Mouse (Mus musculus): ENCODE results near the gene Fam186b. TPM values are rescaled to one million over a fixed set of nuclear protein-coding genes. Genes with fewer than 3 reads are reported as not detected.
A peak's percentile ranks its signal among the peaks of the same experiment; 100 is the strongest.

Gene Fam186b
- polyA plus RNA-seq, 1 experiment from 2014 or later = 0.74 TPM

DNA sequence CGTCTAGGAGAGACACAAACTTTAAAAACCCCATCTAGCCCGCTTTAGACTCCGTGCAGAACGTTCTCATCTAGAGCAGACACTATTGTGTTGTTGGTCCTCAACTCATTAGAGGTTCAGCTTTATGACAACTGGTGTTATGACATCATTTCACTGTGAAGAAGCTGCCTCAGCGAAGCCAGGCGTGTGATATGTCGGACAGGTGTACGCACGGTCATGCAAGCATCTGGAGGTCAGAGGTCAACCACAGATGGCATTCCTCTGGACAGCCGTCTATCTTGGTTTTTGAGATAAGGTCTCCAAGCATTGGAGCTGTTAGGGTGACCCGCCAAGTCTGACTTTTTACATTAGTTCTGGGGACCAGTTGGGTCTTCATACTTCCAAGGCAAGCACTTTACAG is 5.1 kb downstream of the Fam186b start:
- ATAC-seq (ENCODE audit: low FRiP score, low TSS enrichment) (no peak), DNase-seq (no peak)
- Histone ChIP-seq H3K27ac (replicated peaks; ENCODE audit: low read depth, low read length) (no peak overlapping the region), H3K27me3 (ENCODE audit: control insufficient read depth, insufficient read depth, low read length) (no peaks in the 10 kb centered on the region), H3K4me2 (ENCODE audit: low read length) (no peak overlapping the region), H3K9ac (replicated peaks; ENCODE audit: low read length) (no peak overlapping the region), H3K9me3 (ENCODE audit: control insufficient read depth, low read length) (no peaks in the 10 kb centered on the region), H3K4me3 (replicated peaks; ENCODE audit: low read depth, low read length) (no peak overlapping the region), H3K36me3 (ENCODE audit: control insufficient read depth, insufficient read depth, low read length) (no peaks in the 10 kb centered on the region), H3K4me1 (ENCODE audit: control insufficient read depth, insufficient read depth, low read length) (no peaks in the 10 kb centered on the region)
- 91% methylated on average over 11 of the region's 11 CpGs for WGBS

DNA sequence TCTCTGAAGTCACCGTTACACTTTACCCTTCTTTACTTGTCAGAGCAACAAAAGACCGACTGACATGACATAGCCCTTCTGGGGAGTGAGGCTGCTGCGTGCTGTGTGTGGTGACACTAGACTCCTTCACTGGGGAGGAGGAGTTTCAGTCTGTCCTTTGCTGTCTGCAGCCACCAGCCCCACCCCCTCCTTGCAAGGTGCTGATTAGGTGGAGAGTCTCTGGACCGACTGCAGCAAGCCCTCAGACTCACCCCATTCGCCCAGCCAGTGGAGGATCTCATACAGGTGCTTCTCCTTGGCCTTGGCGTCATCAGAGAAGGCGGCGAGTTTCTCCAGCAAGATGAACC is 10.5 kb downstream of the Fam186b start:
- H3K36me3 ChIP-seq (ENCODE audit: control insufficient read depth, insufficient read depth, low read length) = no peaks in the 10 kb centered on the region
- H3K9ac ChIP-seq (replicated peaks; ENCODE audit: low read length) = no peak overlapping the region
- H3K9me3 ChIP-seq (ENCODE audit: control insufficient read depth, low read length) = no peaks in the 10 kb centered on the region
- H3K27me3 ChIP-seq (ENCODE audit: control insufficient read depth, insufficient read depth, low read length) = no peaks in the 10 kb centered on the region
- DNase-seq (no peak), ATAC-seq (ENCODE audit: low FRiP score, low TSS enrichment) (no peak)
- no peaks in the 10 kb centered on the region for H3K4me1 ChIP-seq (ENCODE audit: control insufficient read depth, insufficient read depth, low read length)
- WGBS = 54% methylated on average over 8 of the region's 8 CpGs
- no peak overlapping the region for H3K4me3 ChIP-seq (replicated peaks; ENCODE audit: low read depth, low read length)
- no peak overlapping the region for H3K4me2 ChIP-seq (ENCODE audit: low read length)
- H3K27ac ChIP-seq (replicated peaks; ENCODE audit: low read depth, low read length) = no peak overlapping the region

DNA sequence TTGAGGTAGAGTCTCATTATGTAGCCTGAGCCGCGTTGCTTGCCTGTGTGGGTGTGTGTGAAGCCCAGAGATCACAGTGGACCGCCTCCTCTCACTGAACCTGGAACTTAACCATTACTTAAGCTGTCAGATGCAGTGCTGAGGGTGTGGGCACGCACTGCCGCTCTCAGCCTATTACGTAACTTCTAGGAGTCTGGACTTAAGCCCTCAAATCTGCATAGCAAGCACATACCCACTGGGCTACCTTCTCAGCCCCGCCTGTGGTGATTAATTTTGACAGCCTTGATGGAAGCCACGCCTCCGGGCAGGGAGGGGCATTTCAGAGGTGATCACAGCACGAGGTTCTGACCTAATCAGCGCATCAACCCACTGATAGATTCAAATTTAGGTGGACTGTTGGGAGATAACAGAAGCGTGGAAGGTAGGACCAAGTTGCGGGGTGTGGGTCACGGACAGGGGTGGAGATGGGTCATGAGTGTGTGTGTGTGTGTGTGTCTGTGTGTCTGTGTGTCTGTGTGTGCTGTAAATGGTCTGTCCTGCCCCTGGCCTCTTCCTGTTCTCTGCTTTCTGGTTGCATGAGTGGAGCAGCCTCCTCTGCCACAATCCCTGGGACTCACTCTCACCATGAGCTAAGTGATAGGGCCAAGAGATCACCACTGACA is 11.0 kb downstream of the Fam186b start:
- 49% methylated on average over 14 of the region's 14 CpGs for WGBS
- DNase-seq (peak; percentile 3), ATAC-seq (ENCODE audit: low FRiP score, low TSS enrichment) (no peak)
- Histone ChIP-seq H3K27ac (replicated peaks; ENCODE audit: low read depth, low read length) (no peak overlapping the region), H3K4me2 (ENCODE audit: low read length) (no peak overlapping the region), H3K9ac (replicated peaks; ENCODE audit: low read length) (no peak overlapping the region), H3K9me3 (ENCODE audit: control insufficient read depth, low read length) (no peaks in the 10 kb centered on the region), H3K36me3 (ENCODE audit: control insufficient read depth, insufficient read depth, low read length) (no peaks in the 10 kb centered on the region), H3K4me3 (replicated peaks; ENCODE audit: low read depth, low read length) (no peak overlapping the region), H3K4me1 (ENCODE audit: control insufficient read depth, insufficient read depth, low read length) (no peaks in the 10 kb centered on the region), H3K27me3 (ENCODE audit: control insufficient read depth, insufficient read depth, low read length) (no peaks in the 10 kb centered on the region)

DNA sequence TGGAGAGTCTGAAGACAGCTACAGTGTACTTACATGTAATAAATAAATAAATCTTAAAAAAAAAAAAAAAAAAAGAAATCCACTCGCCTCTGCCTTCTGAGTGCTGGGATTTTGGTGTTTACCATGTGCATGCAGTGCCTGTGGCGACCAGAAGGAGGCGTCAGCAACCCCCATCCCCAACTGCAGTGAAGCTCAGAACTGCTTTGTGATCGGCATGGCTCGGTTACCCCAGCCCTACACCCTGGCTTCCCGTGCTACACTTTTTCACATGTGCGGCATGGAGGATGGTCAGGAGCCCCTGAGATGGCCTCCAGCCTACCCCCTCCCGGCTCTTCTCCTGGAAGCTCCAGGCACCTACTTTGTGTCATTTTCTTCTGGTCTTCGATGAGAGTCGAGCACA is 12.2 kb downstream of the Fam186b start:
- 60% methylated on average over 10 of the region's 10 CpGs for WGBS
- no peak overlapping the region for H3K4me2 ChIP-seq (ENCODE audit: low read length)
- no peak overlapping the region for H3K27ac ChIP-seq (replicated peaks; ENCODE audit: low read depth, low read length)
- H3K36me3 ChIP-seq (ENCODE audit: control insufficient read depth, insufficient read depth, low read length) = no peaks in the 10 kb centered on the region
- H3K9ac ChIP-seq (replicated peaks; ENCODE audit: low read length) = no peak overlapping the region
- DNase-seq (no peak), ATAC-seq (ENCODE audit: low FRiP score, low TSS enrichment) (no peak)
- no peaks in the 10 kb centered on the region for H3K4me1 ChIP-seq (ENCODE audit: control insufficient read depth, insufficient read depth, low read length)
- no peaks in the 10 kb centered on the region for H3K9me3 ChIP-seq (ENCODE audit: control insufficient read depth, low read length)
- H3K27me3 ChIP-seq (ENCODE audit: control insufficient read depth, insufficient read depth, low read length) = no peaks in the 10 kb centered on the region
- H3K4me3 ChIP-seq (replicated peaks; ENCODE audit: low read depth, low read length) = no peak overlapping the region

DNA sequence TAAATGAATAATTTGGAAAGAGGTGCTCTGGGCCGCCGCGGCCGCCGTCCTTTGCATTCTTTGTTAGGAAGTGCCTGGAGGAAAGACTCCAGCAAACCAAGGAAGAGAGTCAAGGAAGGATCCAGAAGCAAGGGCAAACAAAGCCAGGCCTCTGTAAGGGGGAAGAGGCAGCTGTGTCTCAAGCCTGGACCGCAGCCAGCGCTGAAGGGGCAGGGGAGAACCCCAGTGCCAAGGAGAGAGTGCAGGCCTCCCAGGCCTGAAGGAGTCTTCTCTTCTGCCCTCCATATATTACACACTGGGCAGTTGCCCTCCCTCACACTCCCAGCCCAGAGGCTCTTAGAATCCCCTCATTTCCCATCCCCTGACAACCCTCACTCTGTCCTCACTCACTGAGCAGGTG is 17.4 kb downstream of the Fam186b start:
- no peaks in the 10 kb centered on the region for H3K36me3 ChIP-seq (ENCODE audit: control insufficient read depth, insufficient read depth, low read length)
- no peak overlapping the region for H3K4me2 ChIP-seq (ENCODE audit: low read length)
- WGBS = 95% methylated on average over 7 of the region's 7 CpGs
- no peak overlapping the region for H3K9ac ChIP-seq (replicated peaks; ENCODE audit: low read length)
- H3K27me3 ChIP-seq (ENCODE audit: control insufficient read depth, insufficient read depth, low read length) = no peaks in the 10 kb centered on the region
- ATAC-seq (ENCODE audit: low FRiP score, low TSS enrichment) (no peak), DNase-seq (no peak)
- H3K4me1 ChIP-seq (ENCODE audit: control insufficient read depth, insufficient read depth, low read length) = no peaks in the 10 kb centered on the region
- H3K4me3 ChIP-seq (replicated peaks; ENCODE audit: low read depth, low read length) = no peak overlapping the region
- no peaks in the 10 kb centered on the region for H3K9me3 ChIP-seq (ENCODE audit: control insufficient read depth, low read length)
- no peak overlapping the region for H3K27ac ChIP-seq (replicated peaks; ENCODE audit: low read depth, low read length)

DNA sequence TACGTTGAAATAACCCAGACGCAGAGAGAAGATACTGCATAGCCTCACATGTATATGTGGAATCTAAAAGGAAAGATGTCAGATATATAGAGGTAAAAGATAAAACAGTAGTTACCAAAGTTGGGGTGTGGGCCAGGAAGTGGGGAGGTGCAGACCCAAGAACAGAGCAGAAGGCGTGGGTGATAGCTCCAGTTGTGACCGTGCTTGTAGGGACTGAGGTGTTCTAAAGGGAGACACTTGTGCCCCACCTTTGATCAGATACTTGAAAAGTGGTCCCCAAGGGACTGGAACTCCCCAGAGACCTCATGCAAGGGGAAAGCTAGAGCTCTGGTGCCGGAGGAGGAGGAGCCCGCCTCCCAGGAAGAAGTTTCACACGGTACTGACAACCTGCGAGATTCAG is 19.6 kb downstream of the Fam186b start:
- DNase-seq (no peak), ATAC-seq (ENCODE audit: low FRiP score, low TSS enrichment) (no peak)
- H3K4me1 ChIP-seq (ENCODE audit: control insufficient read depth, insufficient read depth, low read length) = 0 out of 2 replicates have a peak, but pooled peaks cover 3% of the 10 kb centered on the region
- H3K36me3 ChIP-seq (ENCODE audit: control insufficient read depth, insufficient read depth, low read length) = no peaks in the 10 kb centered on the region
- H3K9ac ChIP-seq (replicated peaks; ENCODE audit: low read length) = no peak overlapping the region
- no peak overlapping the region for H3K27ac ChIP-seq (replicated peaks; ENCODE audit: low read depth, low read length)
- H3K4me2 ChIP-seq (ENCODE audit: low read length) = no peak overlapping the region
- no peak overlapping the region for H3K4me3 ChIP-seq (replicated peaks; ENCODE audit: low read depth, low read length)
- WGBS = 85% methylated on average over 8 of the region's 8 CpGs
- no peaks in the 10 kb centered on the region for H3K9me3 ChIP-seq (ENCODE audit: control insufficient read depth, low read length)
- H3K27me3 ChIP-seq (ENCODE audit: control insufficient read depth, insufficient read depth, low read length) = no peaks in the 10 kb centered on the region

DNA sequence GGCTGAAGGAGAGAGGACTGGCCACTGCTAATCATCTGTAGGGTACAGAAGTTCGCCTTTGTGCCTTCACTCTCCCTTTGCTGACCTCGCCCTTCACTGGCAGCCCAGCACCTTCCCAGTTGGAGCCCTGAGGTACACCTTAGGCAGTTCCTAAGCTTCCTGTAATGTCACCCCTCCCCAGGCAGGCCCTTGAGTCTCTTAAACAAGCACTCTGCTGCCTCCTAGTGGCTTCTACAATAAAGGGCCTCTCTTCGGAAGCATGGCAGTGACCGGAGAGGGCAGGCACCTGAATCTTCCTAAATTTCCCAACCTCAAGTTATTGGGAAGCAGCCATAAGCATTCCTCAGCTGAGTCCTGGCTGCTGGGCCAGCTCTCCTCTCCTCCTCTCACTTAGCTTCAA is 30.0 kb downstream of the Fam186b start:
- H3K4me1 ChIP-seq (ENCODE audit: control insufficient read depth, insufficient read depth, low read length) = no peaks in the 10 kb centered on the region
- H3K9me3 ChIP-seq (ENCODE audit: control insufficient read depth, low read length) = no peaks in the 10 kb centered on the region
- DNase-seq (peak; percentile 87), ATAC-seq (ENCODE audit: low FRiP score, low TSS enrichment) (no peak)
- H3K4me2 ChIP-seq (ENCODE audit: low read length) = no peak overlapping the region
- H3K27me3 ChIP-seq (ENCODE audit: control insufficient read depth, insufficient read depth, low read length) = no peaks in the 10 kb centered on the region
- no peak overlapping the region for H3K9ac ChIP-seq (replicated peaks; ENCODE audit: low read length)
- H3K36me3 ChIP-seq (ENCODE audit: control insufficient read depth, insufficient read depth, low read length) = no peaks in the 10 kb centered on the region
- H3K4me3 ChIP-seq (replicated peaks; ENCODE audit: low read depth, low read length) = no peak overlapping the region
- 22% methylated on average over 4 of the region's 4 CpGs for WGBS
- H3K27ac ChIP-seq (replicated peaks; ENCODE audit: low read depth, low read length) = no peak overlapping the region

DNA sequence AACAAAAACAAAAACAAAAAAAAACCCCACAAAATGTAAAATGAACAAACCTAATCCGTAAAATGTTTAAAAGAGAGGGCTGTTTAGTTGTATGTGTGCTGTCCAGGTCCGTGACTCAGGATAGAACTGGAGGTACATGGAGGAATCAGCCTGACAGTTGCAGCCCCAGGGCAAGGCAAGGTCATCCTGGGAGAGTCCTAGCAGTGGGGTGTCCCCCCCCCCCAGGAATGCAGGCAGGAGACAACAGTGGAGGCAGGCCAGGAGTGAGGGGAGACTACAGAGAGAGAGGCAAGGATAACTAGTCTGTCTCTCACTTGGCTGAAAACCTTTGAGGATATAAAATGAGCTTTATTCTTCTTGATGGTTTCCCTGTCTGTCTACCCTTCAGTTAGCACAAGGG is 31.3 kb downstream of the Fam186b start:
- no peak for ATAC-seq (ENCODE audit: low FRiP score, low TSS enrichment)
- no peak for DNase-seq
- WGBS = 81% methylated on average over 2 of the region's 2 CpGs
- H3K4me3 ChIP-seq (replicated peaks; ENCODE audit: low read depth, low read length) = no peak overlapping the region
- H3K4me1 ChIP-seq (ENCODE audit: control insufficient read depth, insufficient read depth, low read length) = 0 out of 2 replicates have a peak, but pooled peaks cover 1% of the 10 kb centered on the region
- no peak overlapping the region for H3K4me2 ChIP-seq (ENCODE audit: low read length)
- H3K9ac ChIP-seq (replicated peaks; ENCODE audit: low read length) = no peak overlapping the region
- H3K27me3 ChIP-seq (ENCODE audit: control insufficient read depth, insufficient read depth, low read length) = no peaks in the 10 kb centered on the region
- no peak overlapping the region for H3K27ac ChIP-seq (replicated peaks; ENCODE audit: low read depth, low read length)
- H3K36me3 ChIP-seq (ENCODE audit: control insufficient read depth, insufficient read depth, low read length) = no peaks in the 10 kb centered on the region
- H3K9me3 ChIP-seq (ENCODE audit: control insufficient read depth, low read length) = no peaks in the 10 kb centered on the region

DNA sequence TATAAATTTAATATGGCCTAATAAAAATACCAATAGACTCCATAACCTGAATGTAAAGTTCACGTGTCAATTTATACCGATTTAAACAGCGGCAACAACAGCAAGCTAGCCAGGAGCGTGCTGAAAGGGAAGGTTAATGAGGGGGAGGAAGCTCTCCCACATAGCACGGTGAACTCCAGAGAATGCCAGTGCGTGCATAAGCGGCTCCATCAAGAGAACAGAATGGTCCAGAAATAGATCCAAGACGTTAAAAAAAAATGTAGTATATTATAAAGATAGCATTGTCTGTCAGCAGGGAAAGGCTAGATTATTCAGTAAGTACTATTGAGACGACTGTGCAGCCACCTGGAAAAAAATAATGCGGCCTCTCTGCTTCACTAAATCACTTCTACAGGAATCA is 33.0 kb downstream of the Fam186b start:
- Histone ChIP-seq H3K9me3 (ENCODE audit: control insufficient read depth, low read length) (no peaks in the 10 kb centered on the region), H3K27me3 (ENCODE audit: control insufficient read depth, insufficient read depth, low read length) (no peaks in the 10 kb centered on the region), H3K27ac (replicated peaks; ENCODE audit: low read depth, low read length) (no peak overlapping the region), H3K4me1 (ENCODE audit: control insufficient read depth, insufficient read depth, low read length) (0 out of 2 replicates have a peak, but pooled peaks cover 3% of the 10 kb centered on the region), H3K4me3 (replicated peaks; ENCODE audit: low read depth, low read length) (no peak overlapping the region), H3K36me3 (ENCODE audit: control insufficient read depth, insufficient read depth, low read length) (no peaks in the 10 kb centered on the region), H3K9ac (replicated peaks; ENCODE audit: low read length) (no peak overlapping the region), H3K4me2 (ENCODE audit: low read length) (no peak overlapping the region)
- 59% methylated on average over 10 of the region's 10 CpGs for WGBS
- DNase-seq = no peak
- ATAC-seq (ENCODE audit: low FRiP score, low TSS enrichment) = no peak
